Mouse (Mus musculus): ENCODE measurements at regions not wholly inside any gene's neighbourhood (a gene's known extent, or its start where the extent isn't known, plus 50 kb on each side); places are given as distances from the start of the nearest gene placed in this dataset.

DNA sequence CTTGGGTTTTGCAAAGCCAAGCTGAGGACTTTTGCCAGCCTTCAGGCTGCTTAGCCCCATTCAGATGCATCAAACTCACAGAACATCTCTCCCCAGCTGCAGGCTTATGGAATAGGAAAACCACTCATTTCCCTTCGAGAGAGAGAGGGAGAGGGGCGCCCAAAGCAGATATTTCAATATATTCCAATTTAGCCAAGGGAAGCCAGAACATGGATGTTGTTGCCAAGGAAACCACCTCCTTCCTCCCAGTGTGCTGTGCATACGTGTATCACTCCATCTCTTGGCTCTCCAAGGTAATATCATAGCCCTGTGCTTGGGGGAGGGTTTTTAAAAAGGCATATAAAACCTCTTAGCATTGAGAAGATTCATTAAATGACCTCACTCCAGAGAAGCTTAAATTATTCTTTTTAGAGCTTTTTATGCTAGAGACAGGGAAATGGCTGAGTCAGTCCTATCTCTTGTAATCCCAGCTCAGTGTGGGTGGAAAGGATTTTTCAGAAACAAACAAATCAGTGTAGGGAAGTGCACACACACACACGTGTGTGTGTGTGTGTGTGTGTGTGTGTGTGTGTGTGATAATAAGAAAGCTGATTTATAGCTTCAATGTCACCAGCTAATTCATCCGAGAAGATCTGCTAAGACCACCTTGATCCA, 245.1 kb downstream of the Rps24 start:
- in situ Hi-C loops (cut with MboI, MseI): no loop called here

- in situ Hi-C loops (cut with MboI, MseI): no loop called here
Measured at GRCm38 (mm10) chr14:24733326-24733725, 246.4 kb downstream of the Rps24 start.

GRCm38 (mm10) chr14:24738869-24739268, 251.9 kb downstream of the Rps24 start:
- in situ Hi-C loops (cut with MboI, MseI): no loop called here

DNA sequence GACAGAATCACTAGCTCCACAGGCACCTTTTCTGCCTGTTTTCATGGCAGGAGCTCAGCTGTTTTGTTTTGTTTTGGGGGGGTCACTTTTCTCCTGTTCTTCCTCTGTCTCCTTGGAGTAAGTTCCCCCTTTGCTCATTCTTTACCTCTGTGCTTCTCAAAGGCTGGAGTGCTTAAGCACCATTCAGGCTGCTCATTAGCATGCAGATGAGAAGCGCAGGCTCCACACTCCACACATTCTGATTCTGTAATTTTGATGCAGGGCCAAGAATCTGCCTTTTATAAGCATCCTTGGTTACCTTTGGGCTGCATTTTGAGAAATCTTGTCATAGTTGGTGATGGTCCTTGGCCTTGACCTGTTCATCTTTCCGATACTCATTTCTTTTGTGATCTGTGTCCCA, 257.5 kb downstream of the Rps24 start:
- in situ Hi-C loops (cut with MboI, MseI): no loop called here

GRCm38 (mm10) chr14:24745730-24746129, 258.8 kb downstream of the Rps24 start:
- in situ Hi-C loops (cut with MboI, MseI): no loop called here

GRCm38 (mm10) chr14:24747471-24747795, 260.5 kb downstream of the Rps24 start:
- in situ Hi-C loops (cut with MboI, MseI): no loop called here

DNA sequence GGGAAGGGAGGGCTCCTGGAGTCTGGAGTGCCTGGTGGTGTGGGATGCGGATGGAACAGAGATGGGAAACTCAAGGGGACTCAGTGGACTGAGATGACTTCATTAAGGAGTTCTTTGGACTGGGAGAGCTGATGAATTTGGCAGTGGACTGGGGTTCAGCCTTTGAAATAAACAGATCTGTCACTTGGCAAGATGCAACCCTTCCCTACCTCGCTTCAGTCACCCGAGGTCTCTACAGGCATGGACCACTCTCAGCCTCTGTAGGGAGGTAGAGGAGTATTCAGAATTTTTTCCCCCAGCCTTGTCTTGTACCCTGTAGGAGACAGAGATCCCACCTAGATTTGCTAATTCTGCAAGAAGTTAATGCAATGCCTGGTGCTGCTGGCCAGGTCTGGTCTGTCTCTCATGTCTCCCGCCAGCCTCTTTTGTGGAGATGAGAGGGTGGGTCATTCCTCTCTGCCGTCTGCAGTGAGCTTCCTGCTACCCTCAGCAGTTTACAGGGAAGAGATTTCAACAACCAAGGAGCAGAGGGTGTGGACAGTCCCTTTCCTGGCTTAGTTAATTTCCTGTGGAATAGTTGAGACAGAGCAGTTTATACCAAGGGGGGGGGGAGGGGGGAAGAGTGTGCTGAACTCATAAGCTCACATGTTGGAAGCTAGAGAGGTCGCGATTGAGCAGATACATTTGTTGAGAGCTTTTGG, 261.0 kb downstream of the Rps24 start:
- in situ Hi-C loops (cut with MboI, MseI): no loop called here

DNA sequence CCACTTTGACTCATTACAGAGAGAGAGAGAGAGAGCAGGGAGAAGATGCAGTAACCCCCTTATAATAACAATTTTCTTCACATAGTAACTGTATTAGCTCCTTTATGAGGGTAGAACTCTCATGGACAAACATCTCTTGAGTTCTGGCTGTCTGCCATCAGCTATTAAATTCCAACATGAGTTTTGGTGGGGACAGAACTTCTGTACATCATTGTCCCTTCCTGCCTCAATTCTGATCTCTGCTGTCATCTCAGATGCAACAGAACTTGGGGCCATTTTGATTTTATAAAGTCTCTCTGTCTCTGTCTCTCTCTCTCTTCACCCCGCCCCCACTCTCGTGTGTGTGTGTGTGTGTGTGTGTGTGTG, 261.6 kb downstream of the Rps24 start:
- in situ Hi-C loops (cut with MboI, MseI): no loop called here

DNA sequence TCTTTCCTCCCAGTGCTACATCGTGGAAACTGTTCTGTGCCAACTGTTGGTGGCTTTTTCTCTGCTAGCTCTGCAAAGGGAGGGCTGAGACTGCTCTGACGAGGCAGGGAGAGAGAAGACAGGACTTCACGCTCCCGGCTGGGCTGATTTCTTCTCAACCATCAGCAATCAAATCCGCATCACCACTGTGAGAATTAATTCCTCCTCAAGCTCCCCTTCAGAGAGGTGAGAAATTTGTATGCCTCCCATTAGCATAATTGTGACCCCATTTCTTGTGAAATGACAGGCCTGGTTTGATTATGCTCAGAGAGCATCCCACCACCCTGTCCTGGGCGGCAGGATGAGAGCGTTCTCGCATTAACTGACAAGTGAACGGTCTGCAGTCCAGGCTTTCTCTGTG, 262.4 kb downstream of the Rps24 start:
- in situ Hi-C loops (cut with MboI, MseI): no loop called here

GRCm38 (mm10) chr14:24751227-24751626, 264.3 kb downstream of the Rps24 start:
- in situ Hi-C loops (cut with MboI, MseI): no loop called here

DNA sequence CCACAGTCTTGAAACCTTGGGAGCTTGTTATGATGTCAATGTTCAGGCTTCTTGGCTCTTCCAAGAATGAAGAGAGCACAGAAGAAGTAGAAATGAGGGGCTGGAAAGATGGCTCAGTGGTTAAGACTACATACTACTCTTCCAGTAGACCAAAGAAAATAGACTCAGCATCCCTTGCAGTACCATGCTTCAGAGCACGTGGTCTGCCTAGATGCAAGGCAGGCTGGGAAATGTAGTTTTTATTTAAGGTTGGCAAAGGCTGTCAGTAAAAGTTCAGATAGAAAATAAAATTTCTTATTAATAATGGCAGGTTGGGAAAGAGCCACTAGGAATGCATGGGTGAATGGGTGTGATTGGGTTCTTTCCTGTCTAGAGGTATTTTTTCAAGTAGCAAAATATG, 267.8 kb downstream of the Rps24 start:
- in situ Hi-C loops (cut with MboI, MseI): no loop called here

DNA sequence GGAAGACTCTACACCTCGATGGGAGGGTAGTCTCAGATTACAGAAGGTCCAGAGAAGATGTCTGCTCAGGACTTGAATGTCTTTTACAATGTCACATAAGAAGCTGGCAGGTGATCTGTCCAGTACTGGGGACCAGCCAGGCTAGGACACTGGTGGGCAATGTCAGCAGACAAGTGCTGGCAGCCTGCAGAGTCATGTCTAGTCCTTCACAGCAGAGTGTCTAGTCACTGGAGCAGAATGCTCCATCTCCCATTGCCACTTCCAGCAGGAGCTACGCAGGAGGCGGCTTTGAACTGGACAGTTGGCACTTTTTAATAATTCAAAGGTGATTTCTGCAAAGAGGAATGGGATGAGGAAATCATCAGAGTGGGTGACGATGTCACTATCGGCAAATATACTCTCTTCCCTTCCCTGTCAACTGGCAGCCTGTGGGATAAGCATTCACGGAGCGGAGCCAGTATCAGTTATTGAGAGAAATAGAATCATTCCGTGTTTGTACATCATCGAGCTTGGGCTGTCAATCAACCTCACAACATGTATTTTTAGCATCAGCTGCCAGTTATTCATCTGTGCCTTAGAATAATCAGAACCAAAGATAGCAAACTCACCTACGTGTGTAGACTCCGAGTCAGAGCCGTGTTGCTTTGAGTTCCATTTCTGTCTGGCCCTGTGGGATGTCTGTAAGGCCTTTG, 268.6 kb downstream of the Rps24 start:
- in situ Hi-C loops (cut with MboI, MseI): no loop called here

DNA sequence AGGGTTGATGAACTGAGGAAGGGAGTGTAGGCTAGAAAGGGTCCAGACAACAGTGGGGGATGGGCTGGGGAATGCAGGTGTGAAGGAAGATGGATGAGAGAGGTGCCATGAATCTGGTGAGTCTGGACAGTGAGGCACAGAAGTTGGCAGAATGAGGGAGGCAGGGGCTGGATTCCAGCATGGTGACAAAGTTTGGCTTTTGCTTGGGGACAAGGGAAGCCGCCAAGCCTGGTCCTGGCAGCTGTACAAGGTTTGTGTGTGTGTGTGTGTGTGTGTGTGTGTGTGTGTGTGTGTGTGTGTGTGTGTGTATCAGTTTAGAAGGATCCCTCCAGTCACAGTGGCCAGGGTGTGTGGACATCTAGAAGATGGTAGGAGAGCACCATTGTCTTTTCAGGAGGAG, 270.4 kb downstream of the Rps24 start:
- in situ Hi-C loops (cut with MboI, MseI): no loop called here

DNA sequence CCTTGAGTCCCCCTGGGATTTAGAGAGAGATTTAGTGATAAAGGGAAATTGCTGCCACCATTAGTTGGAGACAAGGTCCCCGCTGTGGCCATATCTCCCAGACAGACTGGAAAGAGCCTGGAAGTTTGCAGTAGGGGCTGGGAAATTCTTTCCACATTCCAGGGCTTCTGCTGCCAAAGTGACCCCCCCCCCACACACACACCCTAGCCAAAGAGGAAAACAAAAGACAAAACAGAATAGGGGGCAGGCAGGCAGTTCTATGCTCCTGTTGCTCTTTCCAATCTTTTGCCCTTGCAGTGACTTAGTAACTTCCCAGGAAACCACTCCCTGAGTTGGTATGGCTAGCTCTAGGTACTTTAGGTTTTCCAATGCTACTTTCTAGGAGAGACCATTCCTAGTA, 270.9 kb downstream of the Rps24 start:
- in situ Hi-C loops (cut with MboI, MseI): no loop called here

DNA sequence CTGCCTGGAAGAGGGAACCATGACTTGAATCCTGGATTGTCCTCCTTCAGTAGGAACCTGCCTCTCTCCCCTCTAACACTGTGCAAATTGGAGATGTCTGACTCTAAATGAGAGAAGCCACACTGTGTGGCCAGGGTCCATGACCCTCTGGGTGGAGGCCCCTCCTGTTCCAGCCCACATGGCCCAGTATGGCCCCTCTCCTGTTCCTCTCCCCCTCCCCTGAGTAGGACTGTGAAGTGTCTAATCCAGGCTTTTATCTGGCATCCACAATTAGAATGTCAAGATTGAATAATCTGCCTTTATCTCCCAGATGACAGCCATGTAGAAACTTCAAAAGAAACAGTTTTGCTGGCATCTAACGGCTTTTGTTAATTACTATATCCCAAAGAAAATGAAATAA, 274.0 kb downstream of the Rps24 start:
- in situ Hi-C loops (cut with MboI, MseI): loop anchor here (5.0 kb wide), 1 partner anchor 259 kb away; no protein-coding TSS in a partner anchor

- in situ Hi-C loops (cut with MboI, MseI): loop anchor here (5.0 kb wide), 1 partner anchor 260 kb away; no protein-coding TSS in a partner anchor
Measured at GRCm38 (mm10) chr14:24762468-24763274, 275.7 kb downstream of the Rps24 start.

DNA sequence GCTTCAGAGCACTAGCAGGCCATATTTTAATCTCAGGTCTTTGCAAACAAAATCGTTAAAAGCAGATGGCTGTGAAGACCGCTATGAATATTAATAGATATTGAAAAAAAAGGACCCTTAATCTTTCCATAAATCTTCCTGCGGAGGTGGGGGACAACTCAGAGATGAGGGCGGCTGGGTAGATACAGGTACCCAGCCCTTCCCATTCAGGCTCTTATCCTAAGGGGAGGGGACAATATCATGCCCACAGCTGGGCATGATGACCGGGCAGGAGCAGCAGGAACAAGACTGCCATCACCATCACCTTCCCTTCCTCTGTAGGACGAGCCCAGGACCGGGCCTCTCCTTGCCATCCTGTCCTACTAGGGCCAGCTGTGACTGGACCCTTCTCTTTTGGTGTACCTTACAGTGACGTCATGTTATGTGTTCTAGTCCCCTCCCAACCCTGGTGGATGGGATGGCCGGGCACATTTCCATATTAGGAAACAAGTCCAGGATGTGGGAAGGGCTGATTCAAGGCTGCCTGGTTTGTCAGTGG, 276.4 kb downstream of the Rps24 start:
- in situ Hi-C loops (cut with MboI, MseI): loop anchor here (5.0 kb wide), 1 partner anchor 261 kb away; no protein-coding TSS in a partner anchor

DNA sequence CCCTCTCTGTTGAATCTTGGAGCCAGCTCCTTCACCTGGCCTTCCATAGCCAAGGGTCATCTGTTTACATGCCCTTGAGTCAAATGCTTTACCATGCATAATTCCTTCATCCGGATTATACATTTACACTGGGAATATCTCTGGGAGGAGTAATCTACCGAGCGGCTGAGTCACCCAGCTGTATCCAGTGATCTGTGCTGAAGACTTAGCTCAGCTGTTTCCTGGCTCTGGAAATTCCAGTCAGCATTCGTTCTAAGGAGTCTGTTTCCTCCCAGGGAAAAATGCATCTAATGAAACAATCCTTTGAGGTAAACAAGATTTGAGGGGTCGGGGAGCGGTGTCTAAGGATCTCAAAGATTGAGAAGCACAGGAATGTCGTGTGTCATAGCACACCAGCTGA, 276.9 kb downstream of the Rps24 start:
- in situ Hi-C loops (cut with MboI, MseI): loop anchor here (5.0 kb wide), 1 partner anchor 262 kb away; no protein-coding TSS in a partner anchor

GRCm38 (mm10) chr14:24766260-24766659, 279.3 kb downstream of the Rps24 start:
- in situ Hi-C loops (cut with MboI, MseI): no loop called here

DNA sequence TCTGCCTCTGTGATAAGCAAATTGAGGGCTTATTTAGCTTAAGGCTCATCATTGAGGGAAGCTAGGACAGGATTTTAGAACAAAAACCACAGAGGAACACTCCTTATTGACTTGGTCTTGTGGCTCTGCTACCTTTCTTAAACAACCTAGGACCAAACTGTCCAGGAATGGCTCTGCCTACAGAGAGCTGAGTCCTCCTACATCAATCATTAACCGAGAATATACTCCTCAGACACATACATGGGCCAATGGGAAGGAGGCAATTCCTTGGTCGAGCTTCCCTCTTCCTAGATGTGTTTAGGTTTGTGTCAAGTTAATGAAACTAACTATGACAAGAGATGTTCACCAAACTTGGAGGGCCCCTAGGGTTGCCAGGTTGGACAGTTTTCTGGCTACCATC, 279.8 kb downstream of the Rps24 start:
- in situ Hi-C loops (cut with MboI, MseI): no loop called here

DNA sequence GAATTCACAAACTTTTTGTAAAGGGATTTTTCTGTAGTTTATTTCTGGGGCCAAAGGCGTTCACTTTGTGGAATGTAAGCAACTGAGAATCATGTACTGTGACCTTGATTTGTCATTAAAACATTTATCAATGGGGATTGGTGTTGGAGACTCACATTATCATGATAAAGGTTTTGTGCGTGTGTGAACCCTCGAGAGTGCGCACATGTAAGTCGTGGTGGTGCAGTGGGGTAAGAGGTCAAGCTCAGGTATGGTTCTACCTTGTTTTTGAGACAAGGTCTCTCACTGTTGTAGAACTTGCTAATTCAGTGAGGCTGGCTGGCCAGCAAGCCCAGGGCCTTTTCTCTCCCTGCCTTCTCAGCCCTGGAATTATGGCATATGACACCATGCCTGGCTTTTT, 280.4 kb downstream of the Rps24 start:
- in situ Hi-C loops (cut with MboI, MseI): no loop called here

DNA sequence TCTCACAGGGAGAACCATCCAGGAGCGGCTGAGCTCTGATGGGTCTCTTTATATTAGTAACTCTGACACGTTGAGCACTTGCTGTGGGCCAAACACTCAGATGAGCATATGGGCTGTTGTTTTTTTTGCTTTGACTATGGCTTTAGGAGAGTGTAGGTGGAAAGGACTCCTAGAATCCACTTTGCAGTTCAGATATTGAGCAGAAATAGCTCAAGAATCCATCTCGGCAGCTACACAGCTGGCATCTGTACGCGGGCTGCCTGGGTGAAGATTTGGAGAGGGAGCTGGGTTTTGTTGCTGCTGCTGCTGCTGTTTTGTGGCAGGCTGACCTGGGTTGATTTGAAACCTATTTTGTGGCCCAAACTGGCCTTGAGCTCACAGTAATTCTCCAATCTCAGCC, 281.0 kb downstream of the Rps24 start:
- in situ Hi-C loops (cut with MboI, MseI): no loop called here

Data from T-helper 1 cell (primary cell).